Mouse (Mus musculus): Measurements from ENCODE around the gene Kif5a.
"Not testable (repeated sequence)": the region's sequence is repeated elsewhere in the genome, so short reads cannot be mapped to it uniquely, and the experiment has no call there.

Kif5a gene

GRCm38 (mm10) chr10:127213704-127214421, 49.3 kb downstream of the Kif5a start:
- DNase-seq = no peak

DNA sequence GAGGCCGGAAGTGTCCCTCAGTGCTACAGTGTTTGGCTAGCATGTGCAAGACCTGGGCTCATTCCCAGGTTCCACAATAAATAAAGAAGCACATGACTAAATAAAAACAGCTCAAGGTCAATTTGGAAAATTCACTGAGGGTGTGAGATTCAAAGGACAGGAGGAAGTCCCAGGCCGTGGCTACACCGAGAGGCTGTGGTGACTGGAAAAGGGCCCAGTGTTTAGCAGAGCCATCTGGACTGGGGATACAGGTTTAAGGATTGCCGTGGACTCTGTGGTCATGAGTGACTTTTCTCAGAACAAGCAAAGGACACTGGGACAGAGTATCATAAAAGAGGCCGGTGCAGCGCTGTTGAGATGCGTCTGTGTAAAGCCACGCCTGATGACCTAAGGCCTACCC, 49.9 kb downstream of the Kif5a start:
- no peak for DNase-seq

DNA sequence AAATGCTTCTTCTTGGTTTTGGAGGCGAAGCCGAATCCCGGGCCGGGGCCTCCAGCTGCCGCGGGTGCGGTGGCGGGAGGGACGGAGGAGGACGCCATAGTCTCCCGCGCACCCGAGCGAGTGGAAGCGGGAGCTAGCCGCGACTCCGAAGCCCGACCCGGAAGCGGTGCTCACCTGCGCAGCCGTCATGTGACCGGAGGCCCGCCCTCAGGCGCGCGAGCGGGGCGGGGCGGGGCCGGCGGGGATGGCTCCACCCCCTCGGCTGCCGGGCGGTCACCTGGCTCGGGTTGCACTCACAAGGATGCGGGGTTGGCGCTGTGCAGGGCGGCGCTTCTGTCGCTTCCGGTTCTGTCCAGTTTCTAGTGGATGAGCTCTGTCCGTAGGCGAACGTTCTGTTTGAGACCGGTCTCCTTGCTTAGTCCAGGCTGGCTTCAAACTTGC, 51.7 kb downstream of the Kif5a start, which contains the start of gene Pip4k2c:
TSS of gene Pip4k2c (minus strand) at position 172 of the 441 bp plus-strand sequence.
- peak; percentile 88 to 93 for DNase-seq

DNA sequence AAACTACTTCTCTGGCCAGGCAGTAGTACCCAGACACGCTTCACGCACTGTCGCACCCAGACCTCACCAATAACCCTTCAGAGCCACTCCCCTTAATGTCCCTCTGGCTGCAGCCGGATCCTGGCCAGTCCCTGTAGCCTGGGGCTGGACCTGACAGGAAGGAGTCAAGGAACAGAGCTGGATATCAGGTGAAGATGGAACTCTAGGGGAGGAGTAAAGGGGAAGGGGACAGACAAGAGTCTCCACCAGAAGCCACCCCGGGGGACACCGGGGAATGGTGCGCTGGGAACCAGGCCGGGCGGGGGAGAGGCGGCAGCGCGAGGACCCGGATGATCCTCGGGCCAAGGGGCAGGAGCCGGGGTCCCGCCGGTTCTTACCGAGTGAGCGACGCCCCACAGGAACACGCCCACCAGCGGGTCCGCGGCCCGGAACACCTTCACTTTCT, 52.2 kb downstream of the Kif5a start:
- peak in 1 of 2 experiments; percentile 19 for DNase-seq

GRCm38 (mm10) chr10:127209928-127210570, 53.1 kb downstream of the Kif5a start:
- no peak for DNase-seq

- no peak for DNase-seq
Observed at GRCm38 (mm10) chr10:127208921-127209320, 54.2 kb downstream of the Kif5a start.

DNA sequence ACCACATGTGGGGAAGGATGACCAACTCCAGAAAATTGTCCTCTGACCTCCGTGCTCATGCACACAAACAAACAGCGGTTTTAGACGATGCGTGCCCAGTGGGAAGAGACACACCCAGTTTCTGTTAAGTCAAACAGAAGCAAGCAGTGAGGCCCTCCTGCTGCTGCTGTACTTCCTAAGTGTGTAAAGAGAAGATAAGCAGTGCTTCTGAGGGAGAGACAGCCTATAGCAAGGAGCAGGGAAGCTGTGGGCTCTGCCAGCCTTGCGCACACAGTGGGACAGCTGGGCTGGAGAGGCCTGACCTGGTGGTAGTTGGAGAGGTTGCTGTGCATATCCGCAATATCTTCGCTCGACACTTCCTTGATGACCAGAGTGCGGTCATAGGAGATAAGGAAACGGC, 57.8 kb downstream of the Kif5a start:
- no peak for DNase-seq

DNA sequence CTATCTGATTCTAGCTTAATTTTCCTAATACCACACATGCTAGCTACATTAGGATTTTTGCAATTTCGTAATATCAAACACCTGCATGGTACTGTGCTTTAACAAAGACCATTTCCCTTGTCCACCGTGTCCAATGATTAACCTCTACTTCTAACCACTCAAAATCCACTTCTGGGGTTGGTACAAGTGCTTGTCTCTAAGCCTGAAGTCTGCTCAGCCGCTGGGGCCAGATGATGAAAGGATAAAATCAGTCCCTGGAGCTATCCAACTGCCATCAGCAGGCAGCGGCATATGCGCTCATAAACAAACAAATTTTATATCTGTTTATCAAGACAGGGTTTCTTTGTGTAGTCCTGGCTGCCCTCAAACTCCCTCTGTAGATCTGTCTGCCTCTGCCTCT, 58.6 kb downstream of the Kif5a start:
- no peak for DNase-seq

DNA sequence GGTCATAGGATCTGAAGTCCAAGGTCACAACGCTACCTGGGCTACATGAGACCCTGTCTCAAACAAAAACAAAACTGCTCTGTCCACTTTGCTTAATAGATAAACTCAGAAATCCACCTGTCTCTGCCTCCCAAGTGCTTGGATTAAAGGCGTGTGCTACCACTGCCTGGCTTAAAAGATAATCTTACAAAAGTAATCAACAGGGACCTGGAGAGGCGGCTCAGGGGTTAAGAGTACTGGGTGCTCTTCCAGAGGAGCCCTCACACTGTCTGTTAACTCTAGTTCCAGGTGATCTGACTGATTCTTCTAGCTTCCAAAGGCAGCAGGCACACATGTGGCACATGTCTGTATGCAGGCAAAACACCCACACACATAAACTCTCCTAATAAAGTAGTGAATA, 60.0 kb downstream of the Kif5a start:
- no peak for DNase-seq

DNA sequence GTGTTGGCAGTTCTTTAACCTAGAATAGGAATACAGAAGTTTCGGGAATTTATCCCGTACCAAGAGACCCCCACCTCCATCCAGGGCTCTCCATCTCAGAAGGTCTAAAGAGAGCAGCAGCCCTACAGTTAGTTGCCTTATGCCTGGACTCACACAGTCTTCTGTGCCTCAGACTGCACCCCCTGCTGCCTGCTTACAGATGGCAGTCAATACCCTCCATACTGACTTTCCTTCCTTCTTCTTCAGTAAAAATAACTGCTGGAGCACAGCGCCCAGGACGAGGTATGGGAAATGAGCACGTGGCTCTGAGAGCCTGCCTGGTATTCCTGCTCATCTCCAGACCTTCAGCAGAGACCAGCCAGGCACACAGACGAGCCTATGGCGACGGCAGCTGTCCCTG, 62.9 kb downstream of the Kif5a start:
- no peak for DNase-seq

DNA sequence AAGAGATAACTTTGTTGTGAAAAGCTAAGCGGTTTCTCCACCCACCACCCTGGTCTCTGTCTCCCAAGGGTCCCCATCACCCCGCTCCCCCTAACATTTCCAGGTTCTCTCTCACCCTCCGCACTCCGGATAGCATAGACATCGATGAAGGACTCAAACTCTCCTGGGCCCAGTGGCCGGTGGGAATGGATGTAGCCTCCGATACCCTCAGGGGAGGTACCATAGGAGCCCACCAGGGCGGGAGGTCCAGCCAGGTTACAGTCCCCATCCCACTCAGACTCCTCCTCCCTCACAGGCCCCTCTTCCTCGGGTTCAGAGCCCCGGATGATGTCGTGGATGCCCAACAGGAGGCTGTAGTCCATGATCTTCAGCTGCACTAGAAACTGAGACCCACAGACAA, 63.7 kb downstream of the Kif5a start:
- no peak for DNase-seq

DNA sequence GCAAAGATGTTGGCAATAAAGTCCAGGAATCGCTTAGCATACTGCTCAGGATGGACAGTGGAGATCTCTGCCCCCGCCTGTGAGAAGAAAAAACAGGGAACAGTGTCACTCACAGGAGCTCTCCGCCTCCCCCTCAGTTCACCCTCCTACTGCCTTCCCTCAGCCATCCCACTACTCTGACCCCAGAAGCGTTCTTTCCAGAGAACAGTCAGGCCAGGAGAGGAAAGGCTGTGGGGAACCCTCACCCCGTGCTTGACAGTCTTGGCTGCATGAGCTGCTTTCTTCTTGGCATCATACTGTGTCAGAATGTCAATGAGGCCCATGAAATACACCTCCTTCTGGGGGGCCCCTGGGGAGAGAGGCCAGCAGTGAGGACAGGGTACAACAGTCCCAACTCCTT, 64.1 kb downstream of the Kif5a start:
- DNase-seq = no peak

- DNase-seq = no peak
Observed at GRCm38 (mm10) chr10:127198492-127198891, 64.7 kb downstream of the Kif5a start.

DNA sequence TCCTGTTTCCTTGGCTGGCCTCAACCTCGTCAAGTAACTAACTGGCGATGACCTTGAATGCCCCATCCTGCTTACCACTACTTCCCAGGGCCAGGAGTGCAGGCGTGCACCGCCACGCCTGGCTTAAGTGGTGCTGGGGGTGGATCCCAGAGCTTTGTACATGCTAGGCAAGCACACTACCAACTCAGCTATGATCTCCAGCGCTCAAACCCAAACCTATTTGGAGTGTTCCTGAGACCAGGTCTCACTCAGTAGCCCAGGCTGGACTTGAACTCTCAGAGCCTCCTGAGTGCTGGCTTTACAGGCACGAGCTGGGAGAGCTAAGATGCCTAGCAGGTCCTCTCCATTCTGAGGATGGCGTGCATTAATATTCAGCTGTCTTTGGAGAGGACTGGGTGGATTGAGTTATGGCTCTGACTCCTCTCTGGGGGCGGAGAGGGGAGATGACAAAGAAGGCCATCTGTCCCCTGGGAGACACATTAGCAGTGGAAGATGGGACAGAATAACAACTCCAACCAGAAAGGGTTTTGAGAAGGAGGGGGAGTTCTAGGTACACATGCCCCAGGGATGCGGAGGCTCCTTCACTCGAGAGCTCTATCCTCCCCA, 65.5 kb downstream of the Kif5a start:
- DNase-seq = no peak

DNA sequence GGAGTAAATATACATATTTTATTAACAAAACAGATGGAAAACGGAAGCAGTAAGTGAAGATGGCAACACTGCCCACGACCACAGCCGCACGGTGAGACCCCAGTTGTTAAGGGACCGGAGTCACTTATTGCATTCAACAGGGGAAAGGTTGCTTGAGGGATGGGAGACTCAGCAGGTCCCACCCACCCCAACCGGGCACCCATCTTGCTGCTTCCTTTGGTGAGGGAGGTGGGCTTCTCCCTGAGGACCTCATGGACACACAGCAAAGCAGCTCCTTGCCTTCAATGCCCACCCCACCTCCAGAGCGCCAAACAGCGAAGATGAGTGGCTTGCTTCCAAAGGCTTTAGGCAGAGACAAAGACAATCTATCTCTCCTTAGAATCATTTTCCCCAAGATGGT, 66.0 kb downstream of the Kif5a start:
- DNase-seq = no peak

GRCm38 (mm10) chr10:127196392-127196791, 66.8 kb downstream of the Kif5a start:
- DNase-seq = peak; percentile 55 to 59

DNA sequence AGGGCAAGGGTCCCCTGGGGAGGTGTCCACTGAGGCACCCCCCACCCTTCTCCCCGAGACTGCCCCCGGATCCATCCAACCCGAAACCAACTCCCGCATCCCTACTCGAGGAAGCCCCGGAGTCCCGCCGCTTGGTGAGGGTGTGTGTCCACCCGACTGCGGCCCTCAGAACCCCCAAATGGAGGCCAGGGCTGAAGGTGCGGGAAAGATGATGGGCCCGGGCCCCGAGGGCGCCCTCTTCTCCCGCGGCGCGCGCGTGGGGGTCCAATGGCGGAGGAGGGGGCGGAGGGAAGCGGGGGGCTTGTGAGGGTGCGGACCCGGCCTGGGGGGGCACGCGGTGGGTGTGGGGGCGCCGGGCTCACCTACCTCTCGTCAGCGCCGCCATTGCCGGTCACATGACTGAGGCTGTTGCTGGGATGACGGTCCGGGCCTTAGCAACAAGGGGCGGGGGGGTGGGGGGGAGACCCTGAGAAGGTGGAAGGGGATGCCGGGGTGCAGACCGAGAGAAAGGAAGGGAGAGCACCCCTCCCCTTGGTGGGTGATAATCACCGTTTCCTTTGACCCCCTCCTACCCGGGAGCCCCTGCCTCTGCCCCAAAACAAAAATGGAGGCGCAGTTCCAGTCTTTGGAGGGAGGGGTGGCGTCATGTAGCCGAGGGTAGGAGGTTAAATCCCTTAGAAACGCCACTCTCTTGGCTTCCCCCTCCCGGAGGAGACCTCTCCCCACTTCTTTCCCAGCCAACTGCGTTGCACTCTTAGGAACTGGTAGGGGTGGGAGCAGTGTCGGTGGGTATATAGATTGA, 67.6 kb downstream of the Kif5a start, which contains the start of gene Dtx3:
TSS of gene Dtx3 (minus strand) at position 401 of the 802 bp plus-strand sequence.
- peak; percentile 50 to 59 for DNase-seq

DNA sequence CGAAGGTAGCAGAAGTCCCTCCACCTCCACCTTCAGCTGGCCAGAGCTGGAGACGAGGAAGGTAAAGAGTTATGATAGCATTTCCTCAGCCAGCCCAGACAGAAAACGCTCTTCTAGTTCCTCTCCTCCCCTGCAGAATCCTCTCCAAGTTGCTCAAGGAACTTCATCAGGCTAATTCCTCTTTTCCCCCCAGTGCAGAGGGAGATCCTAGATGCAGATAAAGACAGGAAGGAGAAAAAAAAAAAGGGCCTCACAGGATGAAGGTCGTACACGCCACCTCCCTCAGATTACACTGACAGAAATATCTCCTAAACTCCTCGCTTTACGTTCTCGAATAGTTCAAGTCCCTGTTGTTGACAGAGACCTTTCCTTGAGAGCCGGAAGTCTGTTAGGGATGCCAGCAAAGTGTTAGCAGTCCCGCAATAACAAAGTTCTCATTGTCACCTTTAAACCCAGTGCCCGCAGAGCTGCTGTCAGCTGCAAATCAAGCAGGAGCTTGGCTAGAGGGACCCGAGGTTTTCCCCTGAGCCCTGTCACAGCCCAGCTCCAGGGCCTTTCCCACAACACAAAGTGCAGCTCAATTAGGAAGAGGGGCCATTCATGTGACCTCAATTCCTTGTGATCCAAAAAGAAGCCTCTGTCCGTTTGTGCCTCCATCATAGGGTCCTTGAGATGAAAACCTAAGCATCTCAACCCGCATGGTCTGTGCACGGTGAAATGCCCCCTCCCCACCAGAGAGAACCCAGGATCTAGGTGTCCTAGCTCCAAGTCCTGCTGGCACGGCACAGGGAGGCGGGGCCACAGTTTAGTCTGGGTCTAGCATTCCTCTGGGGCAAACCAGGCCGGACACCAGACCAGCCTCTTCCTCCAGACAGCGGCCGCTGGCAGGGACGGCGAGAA, 68.5 kb downstream of the Kif5a start:
- peak; percentile 71 to 73 for DNase-seq

GRCm38 (mm10) chr10:127193011-127193410, 70.1 kb downstream of the Kif5a start:
- DNase-seq = no peak

- not testable (repeated sequence) for DNase-seq
Observed at GRCm38 (mm10) chr10:127192057-127192328, 71.2 kb downstream of the Kif5a start.

- DNase-seq = no peak
Observed at GRCm38 (mm10) chr10:127191191-127192056, 71.7 kb downstream of the Kif5a start.

Data from cerebellum, postnatal 36 days (tissue).